Mouse (Mus musculus) thymus, postnatal 14 days (tissue): ENCODE results near the gene Anks1b.

Experiments used
- DNase-seq: peaks from one replicate; pipeline ENCODE4 v3.0.0; 2021

Anks1b gene

DNA sequence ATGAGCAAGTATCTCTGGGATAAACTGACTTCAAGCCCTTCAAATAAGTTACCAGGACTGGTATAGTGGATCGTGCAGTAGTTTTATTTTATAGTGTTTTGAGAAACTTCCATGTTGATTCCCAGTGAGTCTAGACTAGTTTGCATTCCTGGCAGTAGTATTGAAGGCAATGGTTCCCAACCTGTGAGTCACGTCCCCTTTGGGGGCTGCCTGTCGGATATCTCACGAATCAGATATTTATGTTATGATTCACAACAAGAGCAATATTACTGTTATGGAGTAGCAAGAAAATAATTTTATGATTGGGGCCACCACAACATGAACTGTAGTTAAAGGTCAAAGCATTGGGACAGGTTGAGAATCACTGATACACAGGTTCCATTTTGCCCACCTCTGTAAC, 884.5 kb downstream of the Anks1b start:
- no peak for DNase-seq

DNA sequence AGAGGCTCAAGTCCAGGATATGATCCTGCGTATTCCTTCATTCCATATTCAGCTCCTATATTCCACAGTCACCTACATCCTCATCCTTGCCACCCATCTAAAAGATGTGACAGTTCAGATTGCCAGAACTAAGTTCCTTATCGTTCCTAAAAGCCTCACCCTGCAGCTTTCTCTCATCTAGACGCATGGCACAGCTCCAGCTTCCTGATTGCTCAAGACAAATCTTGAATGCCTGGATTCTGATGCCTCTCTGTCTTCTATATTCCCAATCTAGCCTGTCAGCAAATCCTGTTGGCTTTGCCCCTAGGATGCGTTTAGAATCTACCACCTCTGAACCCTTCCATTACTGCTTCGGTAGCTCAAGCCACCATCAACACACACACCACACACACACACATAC, 886.6 kb downstream of the Anks1b start:
- DNase-seq = no peak

DNA sequence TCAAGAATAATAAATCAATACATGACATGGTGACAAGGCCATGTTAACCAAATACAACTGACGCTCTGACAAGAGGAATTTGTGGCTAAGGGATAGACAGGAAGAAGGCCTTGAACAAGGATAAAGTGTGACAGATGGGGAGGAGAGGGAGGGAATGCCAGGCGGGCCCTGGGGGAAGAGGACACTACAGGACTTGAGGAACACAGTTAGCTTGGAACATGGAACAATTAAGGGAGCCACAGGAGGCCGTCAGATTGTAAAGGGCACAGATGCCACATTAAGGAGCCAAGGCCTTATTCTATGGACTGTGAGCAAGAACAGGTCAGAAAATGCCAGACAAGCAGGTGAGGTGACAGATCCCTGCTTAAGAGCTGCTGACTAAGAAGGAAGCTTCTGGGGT, 893.0 kb downstream of the Anks1b start:
- no peak for DNase-seq

DNA sequence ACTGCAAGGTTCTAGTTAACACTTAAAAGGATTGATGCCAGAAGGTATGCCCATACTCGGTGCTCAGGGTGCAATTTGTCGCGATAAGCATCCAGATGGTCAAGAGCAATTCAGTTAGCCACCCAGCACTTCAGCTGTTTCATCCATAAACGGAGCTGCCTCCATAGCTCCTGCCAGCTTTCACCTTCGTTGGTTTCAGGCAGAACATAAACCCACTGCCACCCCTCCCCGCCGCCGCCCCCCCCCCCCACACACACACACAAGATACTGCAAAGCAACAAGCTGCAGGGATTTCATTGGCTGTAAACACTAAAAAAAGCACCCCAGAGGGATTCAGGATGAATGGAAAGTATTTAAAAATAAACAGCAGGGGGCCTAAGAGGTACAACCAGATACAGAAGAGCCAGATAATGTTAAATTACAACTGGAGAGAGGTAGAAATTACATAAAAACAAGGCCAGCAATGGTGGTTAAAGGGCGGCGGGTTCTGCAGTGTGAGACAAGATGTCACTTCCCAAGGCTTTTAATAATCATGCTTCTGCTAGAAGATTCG, 897.2 kb downstream of the Anks1b start:
- no peak for DNase-seq

DNA sequence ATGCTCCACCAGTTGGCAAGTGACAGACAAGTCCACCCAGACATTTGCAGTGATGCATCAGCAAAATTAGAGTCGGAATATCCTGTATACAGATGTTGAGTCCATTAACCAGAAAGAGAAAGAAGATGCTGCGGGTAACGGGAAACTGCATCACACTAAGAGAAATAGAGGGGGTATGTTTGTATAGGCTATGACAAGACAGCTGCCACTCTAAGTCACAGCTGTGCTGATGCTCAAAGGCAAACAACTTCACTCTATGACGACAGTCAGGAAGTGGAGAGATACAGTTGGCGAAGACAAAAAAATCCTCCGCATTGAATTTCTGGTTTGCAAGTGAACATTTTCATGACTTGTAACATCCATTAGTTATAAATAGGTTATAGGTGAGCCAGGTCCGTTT, 897.7 kb downstream of the Anks1b start:
- DNase-seq = no peak

DNA sequence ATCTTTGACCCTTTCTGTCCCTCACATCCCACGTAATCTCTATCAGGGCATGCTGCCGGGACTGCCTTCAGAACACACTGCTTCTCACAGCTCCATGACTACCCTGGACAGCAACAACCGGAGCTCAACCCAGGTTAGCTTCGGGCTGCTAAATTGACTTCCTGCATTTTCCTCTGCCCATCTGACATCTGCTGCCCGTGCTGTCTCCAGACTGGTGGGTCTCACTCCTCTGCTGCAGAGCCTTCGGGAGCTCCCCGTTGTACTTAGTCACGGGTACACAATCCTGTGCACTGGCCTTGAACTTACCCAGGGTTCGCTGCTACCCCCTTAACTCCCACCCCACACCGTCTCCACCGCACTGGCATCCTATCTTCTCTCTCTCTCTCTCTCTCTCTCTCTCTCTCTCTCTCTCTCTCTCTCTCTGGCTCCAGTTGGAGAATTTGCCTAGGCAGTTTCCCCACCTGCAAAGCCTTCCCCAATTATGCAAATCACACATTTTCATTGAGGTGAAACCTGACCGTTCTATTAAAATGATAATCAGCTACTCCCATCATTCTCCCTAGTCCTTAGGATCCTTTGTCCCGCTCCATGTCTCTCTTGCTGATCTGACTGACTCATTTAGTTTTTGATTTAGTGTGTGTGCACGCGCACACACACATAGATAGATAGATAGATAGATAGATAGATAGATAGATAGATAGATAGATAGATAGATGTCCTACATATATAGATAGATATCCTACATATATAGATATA, 898.3 kb downstream of the Anks1b start:
- no peak for DNase-seq

DNA sequence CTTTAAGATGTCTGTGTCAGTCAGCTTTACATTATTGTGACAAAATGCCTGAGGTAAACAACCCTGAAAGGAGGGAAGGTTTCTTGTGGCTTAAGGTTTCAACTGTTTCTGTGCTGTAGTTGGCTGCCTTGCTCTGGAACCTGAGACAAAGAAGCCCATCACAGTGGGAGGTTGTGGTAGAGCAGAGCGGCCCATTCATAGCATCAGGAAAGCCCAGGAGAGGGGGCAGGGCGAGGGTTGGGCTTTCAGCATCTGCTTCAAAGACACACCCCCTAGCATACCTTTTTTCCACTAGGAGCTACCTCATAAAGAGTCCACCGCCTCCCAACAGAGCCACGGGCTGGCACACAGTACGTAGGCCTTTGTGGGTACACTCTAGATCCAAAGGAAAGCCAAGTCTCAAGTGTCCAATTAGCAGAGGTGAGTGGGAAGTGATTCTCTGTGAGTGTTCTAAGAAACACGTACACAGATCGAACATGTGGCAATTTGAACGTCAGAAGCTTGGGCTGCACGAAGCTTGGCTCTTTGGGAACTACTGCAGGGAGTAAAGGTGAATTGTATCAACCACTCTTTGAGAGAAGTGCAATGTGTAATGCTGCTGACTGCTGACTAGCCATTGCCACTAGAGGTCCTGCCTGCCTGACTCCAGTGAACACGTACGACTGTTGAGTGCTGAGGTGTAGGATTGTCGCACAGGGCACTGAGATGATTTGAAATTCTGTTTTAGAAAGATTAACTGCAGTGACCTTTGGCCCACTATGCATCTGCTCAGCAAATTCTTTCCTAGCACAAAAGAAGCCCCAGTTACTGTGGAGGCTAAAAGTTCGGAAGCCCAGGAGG, 906.5 kb downstream of the Anks1b start:
- no peak for DNase-seq

DNA sequence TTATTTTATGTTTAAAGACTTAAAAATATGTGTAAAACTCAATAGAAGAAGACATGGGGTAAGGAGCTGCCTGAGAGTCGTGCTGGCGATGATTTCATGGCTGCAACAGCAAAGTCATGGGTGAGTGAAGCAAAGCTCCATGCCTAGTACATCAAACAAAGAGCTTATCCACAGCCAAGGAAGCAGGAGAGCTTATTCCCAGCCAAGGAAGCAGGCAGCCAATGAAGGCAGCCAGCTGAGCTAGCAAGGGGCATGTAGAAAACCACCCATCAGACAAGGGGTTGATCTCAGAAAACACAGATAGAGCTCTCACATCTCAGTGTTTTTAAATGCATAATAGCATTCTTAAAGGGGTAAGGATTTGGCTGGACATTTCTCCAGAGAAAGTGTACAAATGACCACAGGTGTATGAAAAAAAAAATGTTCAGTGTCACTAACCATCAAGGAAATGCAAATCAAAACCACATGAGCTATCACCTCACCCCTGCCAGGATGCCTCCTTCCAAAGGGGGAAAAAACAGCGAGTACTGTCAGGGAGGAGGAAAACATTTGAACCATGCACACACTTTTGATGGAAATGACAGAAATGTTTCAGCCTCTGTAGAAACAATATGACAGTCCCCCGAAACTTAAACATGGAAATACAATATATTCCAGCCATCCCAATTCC, 911.8 kb downstream of the Anks1b start:
- no peak for DNase-seq

DNA sequence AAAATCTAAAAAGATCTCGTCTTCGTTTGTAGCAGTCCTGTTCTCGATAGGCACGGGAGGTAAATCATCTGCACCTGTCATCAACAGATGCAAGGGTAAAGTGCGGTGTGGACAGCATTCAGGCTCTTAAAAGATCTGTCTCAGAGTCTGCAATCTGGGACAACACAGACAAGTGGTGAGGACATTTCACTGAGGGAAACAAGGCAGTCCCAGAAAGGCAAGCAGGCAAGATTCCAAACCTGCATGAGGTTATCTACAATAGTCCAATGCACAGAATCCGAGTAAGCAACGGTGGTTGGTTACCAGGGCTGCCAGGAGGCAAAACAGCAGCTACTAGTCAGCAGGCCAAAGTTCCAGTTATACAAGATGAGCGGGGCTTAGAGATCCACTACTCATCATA, 912.4 kb downstream of the Anks1b start:
- DNase-seq = no peak

DNA sequence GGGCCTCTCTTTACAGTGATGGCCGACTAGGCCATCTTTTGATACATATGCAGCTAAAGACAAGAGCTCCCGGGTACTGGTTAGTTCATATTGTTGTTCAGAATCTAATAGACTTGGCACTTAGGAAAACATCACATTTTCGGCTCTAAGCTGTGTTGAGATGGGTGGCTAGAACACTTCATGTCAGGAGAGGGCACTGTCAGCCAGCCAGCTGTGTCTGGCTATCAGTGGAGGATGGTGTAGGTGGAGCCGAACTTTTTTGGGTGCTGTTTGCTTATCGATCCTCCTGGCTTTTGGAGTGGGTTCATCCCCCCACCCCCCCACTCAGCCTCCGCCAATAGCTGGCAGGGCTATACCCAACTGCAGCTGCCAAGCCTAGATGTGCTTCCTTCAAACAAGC, 929.8 kb downstream of the Anks1b start:
- no peak for DNase-seq

DNA sequence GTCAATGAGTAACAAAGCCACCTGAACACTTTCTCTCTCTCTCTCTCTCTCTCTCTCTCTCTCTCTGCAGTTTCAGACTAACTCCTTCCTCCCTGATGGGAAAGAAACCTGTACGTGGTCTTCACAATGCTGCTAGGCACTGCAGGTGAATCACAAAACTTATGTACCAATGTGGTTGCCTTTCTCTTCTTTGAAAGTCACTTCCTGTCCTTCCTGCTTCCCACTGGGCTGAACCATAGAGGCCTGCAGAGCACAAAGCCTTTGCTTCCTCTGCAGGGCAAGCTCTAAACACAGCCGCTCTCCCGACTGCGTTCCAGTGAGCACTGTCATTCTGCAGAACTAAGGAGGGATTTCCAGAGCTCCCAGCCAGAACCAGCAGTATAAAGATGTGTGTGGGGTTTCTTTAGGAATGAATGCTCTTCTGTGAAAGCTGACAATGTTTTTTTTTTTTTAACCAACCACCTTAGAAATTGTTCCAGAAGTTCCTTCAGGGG, 931.3 kb downstream of the Anks1b start:
- DNase-seq = no peak

DNA sequence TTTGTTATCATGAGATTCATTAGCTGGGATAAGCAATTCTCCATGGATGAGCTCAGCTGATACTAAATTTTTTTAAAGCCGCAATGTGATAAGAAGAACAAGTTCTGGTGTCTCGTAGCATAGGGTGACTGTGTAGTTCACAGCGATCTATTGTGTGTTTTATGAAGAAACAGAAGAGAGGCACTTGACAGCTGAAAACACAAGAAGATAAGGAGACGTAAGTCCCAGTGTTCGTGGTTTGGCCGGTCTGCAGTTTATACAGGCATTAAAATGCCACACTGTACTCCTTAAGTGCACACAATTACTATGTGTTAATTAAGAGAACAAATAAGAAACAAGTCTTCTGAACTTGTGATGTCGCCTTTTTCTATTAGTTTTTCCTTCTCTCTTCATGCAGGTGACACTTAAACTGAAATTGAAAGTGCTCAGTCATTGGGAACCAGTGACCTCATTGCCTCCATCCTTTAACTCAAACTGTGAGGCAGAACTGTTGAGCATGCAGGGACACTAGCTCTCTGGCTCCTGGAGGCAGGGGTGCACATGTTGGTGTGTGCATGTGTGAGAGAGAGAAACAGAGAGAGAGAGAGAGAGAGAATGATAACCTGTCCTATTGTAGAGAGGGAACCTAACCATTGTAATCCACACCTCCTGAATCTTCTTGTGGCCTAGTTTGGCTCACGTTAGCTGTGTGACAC, 935.5 kb downstream of the Anks1b start:
- DNase-seq = no peak

DNA sequence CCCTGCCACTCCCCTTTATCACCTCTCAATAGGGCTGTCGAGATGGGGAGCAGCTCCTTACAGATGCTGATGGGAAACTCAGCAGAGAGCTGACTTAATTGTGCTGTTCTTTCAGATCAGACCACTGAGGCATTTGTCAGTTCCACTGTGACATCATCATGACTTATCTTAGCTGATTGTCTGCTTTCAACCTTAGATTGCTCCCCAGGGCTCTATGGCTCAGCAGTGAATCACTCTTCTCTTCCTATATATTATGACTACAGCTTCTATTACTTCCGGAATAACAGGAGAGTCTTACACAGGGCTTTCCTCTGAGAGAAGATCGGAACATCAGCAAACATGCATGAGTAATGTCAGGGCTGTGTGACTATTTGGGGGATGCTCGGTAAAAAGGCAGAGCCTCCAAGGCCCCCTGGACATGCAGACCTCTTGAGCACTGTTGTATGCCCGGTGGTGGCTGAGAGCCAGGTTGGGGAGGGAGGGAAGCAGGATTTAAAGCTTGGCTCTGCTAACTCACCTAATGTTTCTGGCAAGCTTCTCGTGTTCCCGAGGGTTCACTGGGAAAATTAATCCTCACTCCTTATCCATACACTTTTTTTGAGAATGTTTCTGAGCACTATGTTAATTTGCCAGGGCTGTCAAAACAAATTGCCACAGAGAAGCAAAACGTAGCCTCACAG, 936.7 kb downstream of the Anks1b start:
- DNase-seq = no peak

DNA sequence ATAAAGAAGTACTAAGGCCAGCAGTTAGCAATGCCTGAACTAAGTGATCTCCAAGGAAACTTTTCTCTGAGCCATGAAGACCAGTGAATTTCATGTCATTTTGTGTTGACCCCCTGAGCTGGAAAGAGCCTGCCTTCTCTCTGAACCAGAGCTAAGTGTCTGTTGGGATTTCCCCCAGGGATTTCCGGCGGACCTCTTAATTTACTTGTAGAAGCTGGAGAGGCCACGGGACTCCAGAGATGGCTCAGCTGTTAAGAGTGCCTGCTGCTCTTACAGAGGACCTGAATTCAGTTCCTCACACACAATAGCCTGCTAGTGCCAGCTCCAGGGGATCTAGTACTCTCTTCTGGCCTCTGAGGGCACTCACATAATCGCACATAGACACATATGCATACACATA, 938.1 kb downstream of the Anks1b start:
- no peak for DNase-seq

DNA sequence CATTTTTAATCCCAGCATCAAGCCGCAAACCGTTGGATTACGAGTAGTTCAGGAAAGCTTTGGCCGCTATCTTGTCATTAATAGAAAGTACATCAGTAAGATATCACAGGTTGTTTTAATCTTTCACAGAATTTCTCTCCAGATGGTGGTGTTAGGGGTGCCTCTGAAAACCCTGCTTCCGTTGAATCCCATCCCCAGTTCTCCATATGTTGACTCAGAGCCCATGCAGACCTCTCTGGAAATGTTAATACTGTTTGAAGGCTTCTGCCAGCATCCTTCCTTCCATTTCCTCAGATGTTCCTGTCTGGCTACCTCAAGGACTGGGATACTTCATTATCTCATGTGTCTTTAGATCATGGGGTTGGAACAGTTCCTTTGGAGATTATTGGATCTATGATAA, 940.0 kb downstream of the Anks1b start:
- no peak for DNase-seq

DNA sequence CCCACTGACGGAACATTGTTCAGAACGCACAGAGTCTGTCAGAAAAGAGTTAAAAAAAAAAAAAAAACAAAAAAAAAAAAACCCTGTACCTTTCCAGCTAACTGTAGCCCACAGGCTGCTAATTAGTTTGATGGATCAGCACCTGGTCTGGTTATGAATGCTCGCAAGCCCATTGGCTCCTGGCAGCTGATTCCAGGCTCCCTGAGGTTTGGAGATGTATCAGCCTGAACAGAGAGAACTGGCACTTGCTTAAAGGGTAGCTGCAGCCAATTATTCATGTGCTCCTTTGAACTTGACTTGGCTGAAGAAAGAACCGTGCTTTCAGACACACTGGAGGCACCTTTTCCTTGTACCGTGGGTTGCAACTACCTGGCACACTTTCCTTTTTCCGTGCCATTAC, 941.1 kb downstream of the Anks1b start:
- no peak for DNase-seq

DNA sequence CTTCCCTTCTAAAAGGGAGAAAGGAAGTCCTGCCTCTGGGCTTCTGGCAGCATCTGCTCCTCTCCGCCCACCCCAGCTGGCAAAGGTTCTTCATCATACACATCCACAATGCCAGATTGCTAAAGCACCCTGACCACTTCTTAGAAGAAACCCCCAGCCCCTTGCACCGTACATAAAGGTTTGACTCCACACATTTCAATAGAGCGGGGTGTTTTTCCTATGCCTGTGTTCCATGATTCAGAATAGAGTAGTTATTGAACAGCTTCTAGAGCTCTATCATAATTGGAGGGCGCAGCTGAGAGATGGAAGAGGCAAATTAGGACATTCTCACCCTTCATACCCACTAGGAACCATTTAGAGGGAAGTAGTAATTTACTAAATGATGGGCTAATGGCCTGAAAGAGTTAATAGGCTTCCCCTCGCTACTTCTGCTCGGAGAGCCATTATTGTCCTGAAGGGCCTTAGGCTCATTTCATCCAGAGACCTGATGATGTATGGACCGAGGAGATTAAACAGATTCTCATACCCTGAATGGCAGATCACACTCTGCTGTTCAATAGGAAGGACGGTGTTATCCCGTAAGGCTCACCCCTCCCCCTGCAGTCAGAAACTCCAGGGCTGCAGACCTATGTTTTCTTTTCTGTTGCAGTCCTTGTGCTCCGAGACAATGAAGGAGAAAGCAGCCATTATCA, 945.1 kb downstream of the Anks1b start:
- no peak for DNase-seq

DNA sequence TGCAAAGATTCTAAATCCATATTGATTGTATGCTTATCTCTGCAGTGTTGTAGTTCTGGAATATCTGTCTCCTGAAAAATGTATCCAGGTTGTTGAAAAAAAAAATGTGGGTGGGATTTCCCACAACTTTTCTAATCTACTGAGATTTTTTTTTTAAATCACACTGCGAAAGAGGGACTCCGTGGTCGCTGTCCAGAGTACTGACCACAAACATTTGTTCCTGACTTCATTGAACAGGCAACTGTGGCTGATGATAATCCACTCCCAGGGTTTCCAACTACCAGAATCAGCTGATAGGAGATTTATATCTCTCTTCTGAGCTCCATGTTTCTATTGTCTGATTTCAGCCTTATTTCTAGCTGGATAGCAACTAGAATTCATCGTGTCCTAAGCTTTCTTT, 950.1 kb downstream of the Anks1b start:
- no peak for DNase-seq

DNA sequence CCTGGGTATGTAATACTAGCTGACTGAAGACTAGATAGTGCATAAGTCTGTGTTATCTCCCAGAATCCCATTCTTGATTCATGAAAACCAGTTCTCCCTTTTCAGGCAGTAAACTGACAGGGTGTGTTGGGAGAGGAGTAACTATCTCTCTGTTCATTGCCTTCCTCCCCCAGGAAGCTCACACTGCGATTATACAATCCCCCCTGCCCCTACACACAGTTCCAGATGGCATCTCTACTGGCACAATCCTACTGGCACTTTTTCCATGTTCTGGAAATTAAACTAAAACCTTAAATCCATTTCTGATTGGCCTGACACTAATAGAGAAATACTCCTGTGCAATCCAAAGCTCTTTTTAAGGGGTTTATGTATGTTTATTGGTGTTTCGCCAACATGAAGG, 951.4 kb downstream of the Anks1b start:
- DNase-seq = no peak

DNA sequence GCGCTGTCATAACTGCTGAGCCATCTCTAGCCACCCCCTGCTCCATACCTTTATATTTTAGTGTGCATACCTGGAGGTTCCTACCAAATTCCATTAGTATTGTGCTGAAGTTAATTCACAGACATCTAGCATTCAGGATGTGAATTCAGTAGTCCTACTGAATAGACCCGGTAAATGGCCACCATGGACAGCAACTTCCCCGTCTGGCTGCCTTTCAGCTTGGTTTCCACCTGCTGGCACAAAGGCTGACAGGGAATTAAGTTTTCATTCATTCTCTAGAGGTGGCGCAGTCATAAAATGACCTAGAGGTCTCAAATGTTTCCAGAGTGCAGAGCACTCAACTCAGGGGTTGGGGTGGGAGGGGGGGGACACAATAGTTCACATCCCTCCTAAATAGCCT, 953.6 kb downstream of the Anks1b start:
- DNase-seq = no peak

DNA sequence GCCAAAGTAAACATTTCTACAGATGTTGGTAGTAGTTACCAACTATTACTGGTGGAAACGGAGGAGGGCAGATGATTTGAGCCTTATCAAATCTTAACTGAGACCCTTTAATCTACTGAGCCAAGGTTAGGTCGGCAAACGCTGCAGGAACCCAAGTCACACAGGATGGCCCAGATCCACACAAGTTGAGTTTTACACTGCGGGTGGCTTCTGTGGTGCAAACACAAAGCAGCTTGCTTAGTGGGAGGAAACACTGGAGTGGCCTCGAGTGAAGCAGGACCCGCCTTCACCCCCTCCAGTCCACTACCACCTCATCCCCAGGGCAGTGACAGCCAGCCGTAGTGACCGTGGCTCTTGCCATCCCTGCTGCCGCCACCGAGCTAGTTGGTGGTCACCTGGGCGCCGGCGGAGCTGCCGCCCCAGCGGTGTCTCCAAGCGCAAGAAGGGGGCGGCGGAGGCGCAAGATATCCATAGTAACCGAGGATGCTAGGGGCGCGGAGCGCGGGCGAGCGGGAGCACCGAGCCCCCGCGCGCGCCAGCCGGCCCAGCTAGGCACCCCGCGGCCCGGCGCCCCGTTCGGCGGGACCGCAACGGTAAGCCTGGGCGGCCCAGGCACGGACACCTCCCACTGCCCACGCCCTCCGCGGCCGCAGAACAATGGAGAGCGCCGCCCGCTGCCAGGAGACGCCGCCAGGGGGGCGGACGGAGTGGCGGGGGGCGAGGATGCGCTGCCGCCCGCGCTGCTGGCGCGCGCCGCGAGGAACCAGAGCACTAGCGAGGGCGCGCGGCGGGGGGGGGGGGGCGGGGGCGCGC, 955.5 kb downstream of the Anks1b start:
- DNase-seq = no peak
